Mouse (Mus musculus): Measurements from ENCODE around the gene Ptpn3. TPM values are rescaled to one million over a fixed set of nuclear protein-coding genes. Genes with fewer than 3 reads are reported as not detected.
"Not testable (repeated sequence)": the region's sequence is repeated elsewhere in the genome, so short reads cannot be mapped to it uniquely, and the experiment has no call there.

The Ptpn3 gene
- polyA plus RNA-seq, 1 experiment from 2014 or later, result 1.5 TPM

DNA sequence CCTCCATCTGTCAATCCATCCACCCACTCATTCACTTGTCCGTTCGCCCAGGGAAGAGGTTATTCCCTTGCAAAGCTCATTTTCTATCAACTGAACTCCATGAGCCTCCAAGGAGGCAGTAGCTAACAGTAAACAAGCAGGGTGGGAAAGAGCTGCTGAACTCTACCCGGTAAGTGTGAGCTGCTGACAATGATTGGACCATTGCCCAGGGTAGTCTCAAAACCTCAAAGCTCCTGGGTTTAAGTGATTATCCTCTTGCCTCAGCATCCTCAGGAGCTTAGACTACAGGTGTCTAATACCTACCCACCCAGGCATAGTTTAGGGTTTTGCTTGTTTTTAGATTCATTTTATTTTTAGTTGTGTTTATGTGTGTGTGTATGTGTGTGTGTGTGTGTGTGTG is 87.5 kb downstream of the Ptpn3 start:
- 54% methylated on average over 3 of the region's 3 CpGs for WGBS
- Histone ChIP-seq H3K36me3 (no peaks in the 10 kb centered on the region), H3K27me3 (no peaks in the 10 kb centered on the region), H3K4me2 (no peak overlapping the region), H3K4me1 (replicated peaks) (no peaks in the 10 kb centered on the region), H3K4me3 (no peak overlapping the region), H3K27ac (no peak overlapping the region), H3K9me3 (replicated peaks) (no peaks in the 10 kb centered on the region), H3K9ac (no peak overlapping the region)
- no peak for ATAC-seq (replicated peaks; ENCODE audit: insufficient number of reproducible peaks, insufficient read depth, low FRiP score, low read depth)

DNA sequence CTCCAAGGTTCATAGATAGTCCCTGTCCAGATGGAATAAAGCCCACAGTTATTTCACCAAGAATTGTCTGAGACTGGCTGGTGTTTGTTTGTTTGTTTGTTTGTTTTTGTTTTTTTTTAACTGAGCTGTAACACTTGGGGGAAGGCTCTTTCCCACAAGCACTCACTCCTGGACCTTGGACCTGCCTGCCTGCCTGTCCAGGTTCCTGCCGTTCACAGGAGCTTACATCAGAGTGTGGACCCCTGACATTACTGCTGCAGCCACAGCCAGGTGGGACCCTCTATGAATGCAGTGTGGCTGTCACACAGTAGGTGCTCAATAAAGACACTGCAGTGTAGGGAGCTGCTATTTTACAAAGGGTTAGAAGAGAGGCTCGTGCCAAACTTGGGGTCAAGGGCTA is 89.9 kb downstream of the Ptpn3 start:
- ATAC-seq (replicated peaks; ENCODE audit: insufficient number of reproducible peaks, insufficient read depth, low FRiP score, low read depth), result no peak
- H3K27ac ChIP-seq, result no peak overlapping the region
- no peak overlapping the region for H3K9ac ChIP-seq
- H3K9me3 ChIP-seq (replicated peaks), result no peaks in the 10 kb centered on the region
- no peaks in the 10 kb centered on the region for H3K4me1 ChIP-seq (replicated peaks)
- H3K4me2 ChIP-seq, result no peak overlapping the region
- 71% methylated on average over 2 of the region's 2 CpGs for WGBS
- no peaks in the 10 kb centered on the region for H3K36me3 ChIP-seq
- no peak overlapping the region for H3K4me3 ChIP-seq
- H3K27me3 ChIP-seq, result no peaks in the 10 kb centered on the region

DNA sequence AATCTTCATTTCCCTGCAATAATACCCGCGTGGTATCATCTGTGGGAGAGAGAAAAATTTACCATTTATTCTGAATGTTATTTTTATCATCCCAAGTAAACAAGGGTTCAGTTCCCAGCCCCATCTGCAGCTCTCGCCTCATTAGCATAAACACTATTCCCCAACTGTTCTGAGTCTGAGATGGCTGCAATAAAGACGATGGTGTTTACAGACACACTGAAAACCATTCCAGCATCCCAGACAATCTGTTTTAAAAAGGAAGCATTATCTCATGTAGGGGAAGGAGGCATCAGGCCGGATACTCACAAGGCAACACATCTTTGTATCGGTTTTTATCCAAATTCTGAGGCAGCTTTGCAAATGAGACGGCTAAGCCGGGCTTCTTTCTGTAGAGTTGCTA is 95.7 kb downstream of the Ptpn3 start:
- no peak overlapping the region for H3K4me2 ChIP-seq

DNA sequence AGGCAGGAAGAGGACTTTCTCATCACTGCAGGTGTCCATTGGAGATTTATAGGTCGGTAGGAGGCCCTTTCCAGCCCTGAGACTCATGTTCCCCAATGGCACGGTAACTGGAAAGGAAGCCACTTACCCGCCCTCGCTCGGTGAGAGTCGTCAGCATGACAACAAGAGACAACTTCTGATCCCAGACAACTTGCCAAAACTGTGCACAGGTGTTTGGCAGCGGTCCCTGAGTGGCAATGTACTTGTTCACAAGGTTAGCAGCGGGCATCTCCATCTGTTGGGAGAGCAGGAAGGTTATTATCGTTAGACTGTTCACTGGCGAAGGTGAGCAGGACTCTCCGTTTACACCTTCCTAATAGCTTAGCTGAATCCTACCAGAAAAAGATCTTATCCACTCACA is 96.9 kb downstream of the Ptpn3 start:
- Histone ChIP-seq H3K27me3 (no peaks in the 10 kb centered on the region), H3K27ac (no peak overlapping the region), H3K9me3 (replicated peaks) (no peaks in the 10 kb centered on the region), H3K9ac (no peak overlapping the region), H3K4me3 (no peak overlapping the region), H3K36me3 (no peaks in the 10 kb centered on the region), H3K4me1 (replicated peaks) (peaks cover 6% of the 10 kb centered on the region), H3K4me2 (no peak overlapping the region)
- no peak for ATAC-seq (replicated peaks; ENCODE audit: insufficient number of reproducible peaks, insufficient read depth, low FRiP score, low read depth)
- 79% methylated on average over 11 of the region's 11 CpGs for WGBS

More for the DNA sequence above, 95.7 kb downstream of the Ptpn3 start:
- Histone ChIP-seq H3K9me3 (replicated peaks) (no peaks in the 10 kb centered on the region), H3K4me1 (replicated peaks) (peaks cover 6% of the 10 kb centered on the region), H3K36me3 (no peaks in the 10 kb centered on the region), H3K27me3 (no peaks in the 10 kb centered on the region), H3K9ac (no peak overlapping the region), H3K27ac (no peak overlapping the region), H3K4me3 (no peak overlapping the region)
- no peak for ATAC-seq (replicated peaks; ENCODE audit: insufficient number of reproducible peaks, insufficient read depth, low FRiP score, low read depth)
- WGBS, result 77% methylated on average over 8 of the region's 8 CpGs

DNA sequence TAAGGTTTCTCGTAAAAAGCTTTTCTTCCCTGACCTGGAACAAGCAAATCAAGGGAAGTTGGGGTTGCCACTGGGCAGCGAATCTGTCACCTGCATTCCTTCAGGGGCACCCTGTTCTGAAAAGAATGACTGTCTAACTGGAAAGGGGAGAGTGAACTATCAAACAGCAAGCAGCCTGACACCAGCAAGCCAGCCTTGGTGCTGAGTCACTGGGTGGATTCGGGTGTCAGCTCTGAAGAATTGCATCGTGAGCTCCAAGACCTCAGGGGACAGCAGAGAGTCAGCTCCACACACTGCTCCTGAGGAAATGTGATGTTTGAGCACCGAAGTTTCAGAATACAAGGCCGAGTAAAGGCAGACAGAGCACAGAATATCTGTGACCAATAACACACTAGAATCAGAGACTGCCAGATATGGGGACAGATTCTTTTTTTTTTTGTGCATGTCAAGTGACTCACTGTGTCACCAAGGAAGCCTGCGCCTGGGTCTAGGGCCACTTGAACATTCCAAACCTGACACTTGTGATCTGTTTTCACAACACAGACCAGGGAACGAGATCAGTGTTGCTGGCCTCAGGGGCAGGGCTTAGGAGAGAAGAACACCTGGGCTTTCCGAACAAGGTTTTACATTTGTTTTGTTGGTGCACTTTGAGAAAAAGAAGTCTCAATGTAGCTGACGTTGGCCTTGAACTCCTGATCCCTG is 98.8 kb downstream of the Ptpn3 start:
- Histone ChIP-seq H3K4me3 (no peak overlapping the region), H3K27me3 (no peaks in the 10 kb centered on the region), H3K27ac (peak overlapping the region; percentile 25; the same call in 1 of the 2 replicates), H3K36me3 (no peaks in the 10 kb centered on the region), H3K4me2 (no peak overlapping the region), H3K9ac (no peak overlapping the region), H3K9me3 (replicated peaks) (no peaks in the 10 kb centered on the region), H3K4me1 (replicated peaks) (peaks cover 6% of the 10 kb centered on the region)
- WGBS, result 44% methylated on average over 10 of the region's 10 CpGs
- no peak for ATAC-seq (replicated peaks; ENCODE audit: insufficient number of reproducible peaks, insufficient read depth, low FRiP score, low read depth)

DNA sequence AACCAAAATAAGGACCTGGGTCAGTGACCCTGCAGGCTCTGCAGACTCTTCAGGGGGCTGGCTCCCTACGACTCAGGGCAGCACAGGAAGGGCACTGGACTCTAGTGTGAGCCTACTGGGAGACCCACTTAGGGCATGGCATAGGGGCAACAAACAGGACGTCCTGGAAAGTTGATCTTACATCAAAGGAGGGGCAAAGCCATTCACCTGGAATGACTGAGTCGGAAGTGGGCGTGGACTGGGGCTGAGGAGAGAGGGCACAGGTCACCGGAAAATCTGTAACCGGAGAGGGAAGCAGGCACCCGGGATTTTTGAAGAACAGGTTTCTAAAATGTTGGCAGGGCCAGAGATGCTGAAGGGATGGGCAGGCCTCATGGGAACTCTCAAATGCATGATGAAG is 99.5 kb downstream of the Ptpn3 start:
- H3K36me3 ChIP-seq, result no peaks in the 10 kb centered on the region
- H3K4me3 ChIP-seq, result no peak overlapping the region
- 0 out of 2 replicates have a peak overlapping the region, but pooled peaks have one; percentile 25 for H3K27ac ChIP-seq
- H3K4me2 ChIP-seq, result no peak overlapping the region
- H3K9ac ChIP-seq, result no peak overlapping the region
- peaks cover 6% of the 10 kb centered on the region for H3K4me1 ChIP-seq (replicated peaks)
- WGBS, result 66% methylated on average over 7 of the region's 7 CpGs
- H3K27me3 ChIP-seq, result no peaks in the 10 kb centered on the region
- no peak for ATAC-seq (replicated peaks; ENCODE audit: insufficient number of reproducible peaks, insufficient read depth, low FRiP score, low read depth)
- H3K9me3 ChIP-seq (replicated peaks), result no peaks in the 10 kb centered on the region

DNA sequence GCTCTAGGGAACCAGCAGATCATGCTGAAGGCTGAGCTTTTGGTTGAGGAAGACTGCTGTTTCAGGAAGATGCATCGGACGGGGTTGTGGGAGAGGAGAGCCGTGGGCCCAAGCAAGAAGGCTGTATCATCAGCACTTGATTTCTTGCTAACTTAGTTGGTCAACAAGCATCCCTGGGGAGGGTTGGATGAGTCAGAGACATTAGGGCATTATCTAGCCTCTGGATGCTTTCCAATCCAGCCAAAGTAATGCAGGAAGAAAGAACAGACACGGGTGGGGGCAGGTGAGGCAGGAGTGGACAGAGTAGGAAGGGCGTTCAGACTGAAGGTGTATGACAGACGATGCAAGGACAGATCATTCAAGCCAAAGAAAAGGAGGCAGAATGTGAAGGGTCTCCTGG is 101.0 kb downstream of the Ptpn3 start:
- no peak overlapping the region for H3K27ac ChIP-seq
- no peak overlapping the region for H3K4me2 ChIP-seq
- H3K9ac ChIP-seq, result no peak overlapping the region
- ATAC-seq (replicated peaks; ENCODE audit: insufficient number of reproducible peaks, insufficient read depth, low FRiP score, low read depth), result no peak
- no peaks in the 10 kb centered on the region for H3K27me3 ChIP-seq
- no peak overlapping the region for H3K4me3 ChIP-seq
- no peaks in the 10 kb centered on the region for H3K9me3 ChIP-seq (replicated peaks)
- peaks cover 6% of the 10 kb centered on the region for H3K4me1 ChIP-seq (replicated peaks)
- no peaks in the 10 kb centered on the region for H3K36me3 ChIP-seq
- WGBS, result 86% methylated on average over 6 of the region's 6 CpGs

DNA sequence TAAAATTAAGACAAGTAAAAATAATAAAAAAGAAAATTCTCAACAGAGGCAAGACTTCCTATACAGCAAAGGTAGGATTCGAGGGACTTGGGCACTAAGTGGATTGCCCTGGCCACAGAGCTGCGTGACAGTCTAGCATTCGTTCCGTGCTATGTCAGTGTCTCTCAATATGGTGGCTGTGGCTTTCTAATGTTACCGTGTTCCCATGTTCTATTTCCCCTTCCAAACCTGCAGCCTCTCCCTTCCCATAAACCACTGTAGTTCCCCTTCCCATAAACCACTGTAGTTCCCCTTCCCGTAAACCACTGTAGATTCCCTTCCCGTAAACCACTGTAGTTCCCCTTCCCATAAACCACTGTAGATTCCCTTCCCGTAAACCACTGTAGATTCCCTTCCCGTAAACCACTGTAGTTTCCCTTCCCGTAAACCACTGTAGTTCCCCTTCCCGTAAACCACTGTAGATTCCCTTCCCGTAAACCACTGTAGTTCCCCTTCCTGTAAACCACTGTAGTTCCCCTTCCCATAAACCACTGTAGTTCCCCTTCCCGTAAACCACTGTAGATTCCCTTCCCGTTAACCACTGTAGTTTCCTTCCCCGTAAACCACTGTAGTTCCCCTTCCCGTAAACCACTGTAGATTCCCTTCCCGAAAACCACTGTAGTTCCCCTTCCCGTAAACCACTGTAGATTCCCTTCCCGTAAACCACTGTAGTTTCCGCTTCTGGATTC is 102.8 kb downstream of the Ptpn3 start:
- H3K4me2 ChIP-seq; H3K4me3 ChIP-seq; H3K27me3 ChIP-seq; ATAC-seq (replicated peaks; ENCODE audit: insufficient number of reproducible peaks, insufficient read depth, low FRiP score, low read depth); H3K36me3 ChIP-seq; H3K4me1 ChIP-seq (replicated peaks); H3K9ac ChIP-seq; H3K27ac ChIP-seq; H3K9me3 ChIP-seq (replicated peaks): not testable (repeated sequence)
- 92% methylated on average over 20 of the region's 20 CpGs for WGBS

DNA sequence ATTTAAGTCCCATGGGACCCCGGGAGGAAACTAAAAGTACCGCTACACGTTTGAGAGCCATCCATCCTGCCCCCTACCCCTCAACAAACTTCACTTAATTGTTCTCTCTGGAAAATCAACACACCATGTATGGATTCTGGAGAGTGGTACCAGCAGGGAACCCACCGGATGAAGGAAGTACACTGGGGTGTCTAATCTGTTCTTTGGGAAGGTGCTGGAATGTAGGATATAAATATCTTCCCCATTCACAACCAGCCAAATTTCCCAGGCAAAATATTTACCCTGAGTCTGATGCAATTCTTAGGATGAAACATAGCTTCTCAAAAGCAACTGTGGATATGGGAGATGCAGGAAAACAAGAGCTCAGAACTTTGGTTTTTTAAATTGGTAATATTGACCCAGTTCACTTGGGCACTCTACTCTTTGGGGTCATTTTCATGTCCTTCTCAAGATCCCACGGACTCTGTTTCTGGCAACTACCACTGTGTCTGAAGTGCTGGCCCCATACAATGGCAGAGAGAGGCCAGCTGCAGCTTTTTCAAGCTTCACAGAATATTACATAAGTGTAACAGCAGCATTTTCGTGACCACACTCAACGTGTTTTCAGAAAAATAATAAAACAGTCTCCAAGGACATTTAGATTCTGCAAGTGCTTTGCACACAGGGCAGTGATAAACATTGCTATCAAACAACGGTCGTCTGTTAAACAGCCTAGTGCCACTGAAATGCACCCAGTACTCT is 109.9 kb downstream of the Ptpn3 start:
- WGBS, result 41% methylated on average over 9 of the region's 9 CpGs
- Histone ChIP-seq H3K9me3 (replicated peaks) (no peaks in the 10 kb centered on the region), H3K27ac (peak overlapping the region; percentile 55), H3K36me3 (no peaks in the 10 kb centered on the region), H3K4me3 (no peak overlapping the region), H3K9ac (no peak overlapping the region), H3K4me1 (replicated peaks) (peaks cover 14% of the 10 kb centered on the region), H3K27me3 (no peaks in the 10 kb centered on the region), H3K4me2 (no peak overlapping the region)
- no peak for ATAC-seq (replicated peaks; ENCODE audit: insufficient number of reproducible peaks, insufficient read depth, low FRiP score, low read depth)

DNA sequence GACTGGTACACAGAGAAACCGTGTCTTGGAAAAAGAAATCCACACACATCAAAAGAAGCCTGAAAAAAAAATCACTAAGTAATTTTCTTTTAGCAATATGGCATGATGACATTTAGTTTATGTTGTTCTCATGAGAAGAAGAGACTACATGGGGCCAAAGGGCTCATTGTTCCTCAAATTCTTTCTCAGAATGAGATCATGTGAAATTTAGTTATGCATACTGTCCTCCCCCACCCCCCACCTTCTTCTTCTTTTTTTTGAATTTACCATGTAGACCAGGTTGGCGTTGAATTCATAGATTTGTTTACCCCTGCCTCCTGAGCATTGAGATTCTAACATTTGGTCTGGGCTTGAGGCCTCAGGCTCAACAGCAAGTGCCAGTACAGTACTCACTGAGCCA is 111.8 kb downstream of the Ptpn3 start:
- Histone ChIP-seq H3K9me3 (replicated peaks) (no peaks in the 10 kb centered on the region), H3K27ac (no peak overlapping the region), H3K36me3 (no peaks in the 10 kb centered on the region), H3K4me3 (no peak overlapping the region), H3K4me2 (no peak overlapping the region), H3K4me1 (replicated peaks) (peaks cover 14% of the 10 kb centered on the region), H3K27me3 (no peaks in the 10 kb centered on the region), H3K9ac (no peak overlapping the region)
- no peak for ATAC-seq (replicated peaks; ENCODE audit: insufficient number of reproducible peaks, insufficient read depth, low FRiP score, low read depth)
- 86% methylated on average over 2 of the region's 2 CpGs for WGBS

DNA sequence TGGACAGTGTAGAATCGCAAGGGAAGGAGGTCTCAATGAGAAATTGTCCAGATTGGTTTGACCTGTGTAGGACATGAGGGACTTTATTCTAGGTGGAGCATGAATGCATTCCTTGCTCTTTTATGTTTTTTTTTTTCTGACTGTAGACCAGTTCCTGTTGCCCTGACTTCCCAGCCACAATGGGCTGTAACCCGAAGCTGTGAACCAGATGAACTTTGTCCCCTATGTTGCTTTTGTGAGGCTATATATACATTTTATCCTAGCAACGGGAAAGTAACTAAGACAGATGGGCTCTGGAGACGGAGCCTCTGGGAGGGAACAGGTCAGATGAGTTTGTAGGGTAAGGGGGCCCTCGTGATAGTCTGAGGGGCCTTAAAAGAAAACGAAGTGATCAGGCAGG is 115.6 kb downstream of the Ptpn3 start:
- Histone ChIP-seq H3K27me3 (no peaks in the 10 kb centered on the region), H3K27ac (no peak overlapping the region), H3K36me3 (no peaks in the 10 kb centered on the region), H3K9ac (no peak overlapping the region), H3K4me1 (replicated peaks) (peaks cover 1% of the 10 kb centered on the region; the same call in 1 of the 2 replicates), H3K4me2 (no peak overlapping the region), H3K4me3 (no peak overlapping the region), H3K9me3 (replicated peaks) (no peaks in the 10 kb centered on the region)
- ATAC-seq (replicated peaks; ENCODE audit: insufficient number of reproducible peaks, insufficient read depth, low FRiP score, low read depth), result no peak
- 32% methylated on average over 6 of the region's 6 CpGs for WGBS
